Mouse (Mus musculus) adrenal gland, postnatal 0 days (tissue): Measurements from ENCODE around the gene Slc36a3. TPM values are rescaled to one million over a fixed set of nuclear protein-coding genes. Genes with fewer than 3 reads are reported as not detected.

Experiments
- polyA plus RNA-seq: library from polyadenylated mRNA; unstranded; fragments of >200 nt; fragmentation: Nextera tagmentation; extraction: Ambion mirVana; gene quantifications from 2 replicates; pipeline ENCODE4 v1.2.1, GENCODE M21; 2015

The Slc36a3 gene
- polyA plus RNA-seq: not detected in 2 replicates

DNA sequence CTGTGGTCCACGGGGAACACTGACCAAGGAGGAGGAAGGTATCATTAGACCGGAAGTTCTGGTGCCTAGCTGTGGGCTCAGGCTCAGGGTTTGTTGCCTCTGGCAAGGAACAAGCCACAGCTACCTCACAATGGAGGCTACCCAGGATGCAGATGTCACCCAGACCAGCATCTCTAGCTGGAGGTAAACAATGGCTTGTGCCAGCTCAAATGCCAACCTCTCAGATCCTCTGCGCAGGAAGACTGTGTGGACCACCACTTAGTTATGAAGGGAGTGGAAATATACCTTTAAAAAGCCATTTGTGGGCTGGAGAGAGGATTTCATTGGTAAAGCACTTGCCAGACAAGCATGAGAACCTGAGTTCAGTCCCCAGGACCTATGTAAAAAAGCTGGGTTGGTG, at the start of gene Slc36a3:
TSS of gene Slc36a3 (minus strand) at position 101 of the 400 bp plus-strand sequence.

DNA sequence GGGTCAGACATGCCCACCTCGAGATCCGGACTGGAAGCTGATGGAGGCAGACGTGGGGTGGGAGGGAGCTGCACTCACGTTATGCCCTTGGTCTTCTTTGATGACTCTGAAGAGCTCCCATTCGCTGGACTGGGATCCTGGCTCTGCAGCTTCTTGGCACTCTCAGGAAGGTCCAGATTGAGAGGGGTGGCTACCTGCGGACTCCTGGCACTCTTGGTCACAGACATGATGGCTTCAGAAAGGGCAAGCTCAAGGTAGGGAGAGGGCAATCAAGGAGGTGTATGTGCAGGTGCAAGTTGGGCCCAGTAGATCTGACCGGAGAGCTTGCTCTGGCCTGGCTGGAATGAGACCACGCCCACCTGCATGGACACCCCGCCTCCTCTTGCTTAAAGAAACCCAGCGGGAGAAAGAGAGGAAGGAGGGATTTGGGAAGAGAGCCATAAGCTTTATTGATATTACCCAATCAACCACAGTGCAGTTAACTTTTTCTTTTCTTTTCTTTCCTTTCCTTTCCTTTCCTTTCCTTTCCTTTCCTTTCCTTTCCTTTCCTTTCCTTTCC, 33.3 kb upstream of the Slc36a3 start, which contains the start of gene Slc36a2:
TSS of gene Slc36a2 (minus strand) at position 345 of the 559 bp plus-strand sequence.

DNA sequence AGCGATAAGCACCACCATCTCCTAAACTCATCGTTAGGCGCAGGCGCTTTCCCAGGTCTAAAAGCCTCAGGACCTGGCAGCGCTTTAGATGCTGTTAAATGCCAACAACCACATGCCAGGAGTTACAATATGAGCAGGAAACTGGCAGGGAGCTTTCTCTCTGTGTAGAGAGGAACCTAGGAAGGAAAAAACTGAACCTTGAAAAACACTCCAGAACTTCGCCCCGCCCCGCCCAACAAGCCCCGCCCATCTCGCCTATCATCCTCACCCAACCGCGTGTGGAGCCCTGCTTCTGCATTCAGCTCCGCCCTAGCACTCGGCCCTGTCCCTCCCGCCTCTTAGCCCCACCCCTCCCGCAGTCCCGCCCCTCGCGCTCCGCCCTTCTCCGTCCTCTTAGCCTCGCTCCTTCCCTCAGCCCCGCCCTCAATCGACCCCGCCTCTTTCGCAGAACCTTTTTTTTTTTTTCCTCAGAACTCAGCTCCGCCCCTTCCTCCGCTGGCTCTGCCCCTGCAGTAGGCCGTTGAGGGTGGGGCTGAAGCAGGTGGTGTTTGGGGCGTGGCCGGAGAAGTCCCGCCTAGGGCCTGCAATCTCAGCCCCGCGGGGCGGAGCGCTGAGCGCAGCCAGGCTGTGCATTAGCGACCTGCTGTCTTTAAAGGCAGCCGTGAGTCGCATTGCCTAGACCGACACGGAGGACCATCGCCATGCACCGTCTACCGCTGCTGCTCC, 53.9 kb downstream of the Slc36a3 start, which contains the start of gene Gm2a:
TSS of gene Gm2a (plus strand) at position 653 of the 726 bp plus-strand sequence.

DNA sequence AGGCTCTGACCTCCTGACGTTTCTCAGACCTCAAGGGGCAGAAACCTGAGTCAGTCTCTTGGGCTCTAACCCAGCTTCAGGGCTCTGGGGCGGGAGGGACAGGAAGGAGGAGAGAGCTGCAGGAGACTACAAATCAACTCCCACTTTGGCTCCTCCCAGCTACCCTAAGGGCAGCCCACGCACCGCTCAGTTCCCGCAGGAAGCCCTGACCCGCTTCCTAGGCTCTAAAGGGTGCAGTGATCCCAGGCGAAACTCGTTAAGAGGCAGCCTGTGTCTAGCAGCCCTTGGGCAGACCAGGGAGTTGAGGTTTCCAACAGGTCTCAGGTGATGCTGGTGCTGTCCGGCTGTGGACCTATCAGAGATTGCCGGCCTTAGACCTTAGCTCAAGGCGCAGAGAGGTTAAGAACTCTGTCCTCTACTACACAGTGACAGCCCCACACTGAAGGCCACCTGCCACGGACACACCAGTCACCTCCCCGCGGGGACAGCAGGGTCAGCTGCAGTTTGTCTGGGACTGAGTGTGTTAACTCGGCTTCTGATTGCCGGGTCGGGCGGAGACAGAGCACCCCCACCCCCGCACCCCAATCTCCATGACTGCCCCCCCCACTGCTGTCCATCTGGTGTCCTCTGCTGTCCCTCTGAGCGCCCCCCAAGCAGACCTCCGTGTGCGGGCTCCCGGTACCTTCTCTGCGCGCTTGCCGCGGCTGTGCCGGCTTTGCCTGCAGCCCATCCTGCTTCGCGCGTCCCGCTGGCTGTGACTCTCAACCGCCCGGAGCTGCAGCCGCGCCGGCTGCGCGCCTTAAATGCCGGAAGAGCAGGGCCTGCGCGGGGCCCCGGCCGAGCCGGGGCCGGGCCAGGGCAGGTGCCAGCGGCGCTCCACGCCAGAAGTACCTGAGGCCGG, 73.9 kb downstream of the Slc36a3 start, which contains the start of gene Ccdc69:
TSS of gene Ccdc69 (minus strand) at position 801 of the 901 bp plus-strand sequence.

Other genes with a start within 250 kb of the Slc36a3 start
- 183 and 329 TPM in 2 replicates for gene Gpx3, start 249.3 kb downstream of the Slc36a3 start, polyA plus RNA-seq
- gene Tnip1, start 188.8 kb downstream of the Slc36a3 start, polyA plus RNA-seq: 21.4 and 41.3 TPM in 2 replicates
- gene Anxa6, start 118.3 kb downstream of the Slc36a3 start, polyA plus RNA-seq: 96.3 and 99.1 TPM in 2 replicates
- 2.9 and 4.7 TPM in 2 replicates for gene Ccdc69, start 73.6 kb downstream of the Slc36a3 start, polyA plus RNA-seq
- 81.5 and 184 TPM in 2 replicates for gene Gm2a, start 53.6 kb downstream of the Slc36a3 start, polyA plus RNA-seq
- gene Slc36a2, start 33.4 kb upstream of the Slc36a3 start, polyA plus RNA-seq: 0.80 and 1.4 TPM in 2 replicates
- gene Slc36a1, start 52.6 kb upstream of the Slc36a3 start, polyA plus RNA-seq: 2.5 and 3.1 TPM in 2 replicates
- not detected in 2 replicates for gene Fat2, start 184.9 kb upstream of the Slc36a3 start, polyA plus RNA-seq